Mouse (Mus musculus) testis, postnatal 14 days (tissue): ENCODE measurements around the gene Atp8b4.
"Not testable (repeated sequence)": the region's sequence is repeated elsewhere in the genome, so short reads cannot be mapped to it uniquely, and the experiment has no call there.

Experiments
- DNase-seq: peaks from one replicate; pipeline ENCODE4 v3.0.0; 2021; ENCODE audit warnings: low spot score

Gene Atp8b4

GRCm38 (mm10) chr2:126500521-126500920 lies at the start of gene Atp8b4:
Gene Atp8b4, minus strand, starts transcription at chr2:126500674.
- no peak for DNase-seq

- DNase-seq: no peak
Measured at GRCm38 (mm10) chr2:126549681-126550080, 49.2 kb upstream of the Atp8b4 start.

GRCm38 (mm10) chr2:126546392-126546791 lies 45.9 kb upstream of the Atp8b4 start:
- no peak for DNase-seq

GRCm38 (mm10) chr2:126545297-126545696 lies 44.8 kb upstream of the Atp8b4 start:
- DNase-seq: no peak

- no peak for DNase-seq
Measured at GRCm38 (mm10) chr2:126542211-126542610, 41.7 kb upstream of the Atp8b4 start.

GRCm38 (mm10) chr2:126540390-126540925 lies 40.0 kb upstream of the Atp8b4 start:
- no peak for DNase-seq

GRCm38 (mm10) chr2:126537654-126538053 lies 37.2 kb upstream of the Atp8b4 start:
- no peak for DNase-seq

- DNase-seq: no peak
Measured at GRCm38 (mm10) chr2:126530581-126530980, 30.1 kb upstream of the Atp8b4 start.

- DNase-seq: no peak
Measured at GRCm38 (mm10) chr2:126527461-126527860, 27.0 kb upstream of the Atp8b4 start.

GRCm38 (mm10) chr2:126524271-126524670 lies 23.8 kb upstream of the Atp8b4 start:
- DNase-seq: no peak

- DNase-seq: not testable (repeated sequence)
Measured at GRCm38 (mm10) chr2:126523101-126523745, 22.7 kb upstream of the Atp8b4 start.

GRCm38 (mm10) chr2:126522056-126522455 lies 21.6 kb upstream of the Atp8b4 start:
- DNase-seq: no peak

- no peak for DNase-seq
Measured at GRCm38 (mm10) chr2:126521471-126521870, 21.0 kb upstream of the Atp8b4 start.

GRCm38 (mm10) chr2:126520828-126521227 lies 20.4 kb upstream of the Atp8b4 start:
- DNase-seq: no peak

- no peak for DNase-seq
Measured at GRCm38 (mm10) chr2:126519872-126520581, 19.6 kb upstream of the Atp8b4 start.

GRCm38 (mm10) chr2:126515069-126515826 lies 14.8 kb upstream of the Atp8b4 start:
- no peak for DNase-seq

GRCm38 (mm10) chr2:126508228-126508627 lies 7.8 kb upstream of the Atp8b4 start:
- no peak for DNase-seq

GRCm38 (mm10) chr2:126507477-126507876 lies 7.0 kb upstream of the Atp8b4 start:
- DNase-seq: no peak

- no peak for DNase-seq
Measured at GRCm38 (mm10) chr2:126505156-126505555, 4.7 kb upstream of the Atp8b4 start.

- DNase-seq: no peak
Measured at GRCm38 (mm10) chr2:126499730-126500129, 744 bp downstream of the Atp8b4 start.

GRCm38 (mm10) chr2:126498761-126499452 lies 1.6 kb downstream of the Atp8b4 start:
- DNase-seq: no peak

GRCm38 (mm10) chr2:126496838-126497237 lies 3.6 kb downstream of the Atp8b4 start:
- no peak for DNase-seq
